8 mouse cellular contexts compared by ENCODE assay signal in the genomic region with DNA sequence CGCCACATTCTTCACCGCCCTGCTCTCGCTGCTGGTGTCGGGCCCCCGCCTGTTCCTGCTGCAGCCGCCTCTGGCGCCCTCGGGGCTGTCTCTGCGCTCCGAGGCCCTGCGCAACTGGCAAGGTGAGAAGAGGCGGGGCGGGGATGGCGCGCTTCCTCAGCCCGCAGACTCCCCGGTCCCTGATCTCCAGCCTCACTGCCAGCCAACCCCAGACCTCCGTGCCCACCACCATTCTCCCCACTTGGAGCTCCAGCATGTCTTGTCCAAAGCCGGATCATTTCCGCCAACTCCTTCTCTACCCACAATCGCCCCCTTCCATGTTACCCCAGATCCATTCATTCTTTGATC. TPM values are rescaled to one million over a fixed set of nuclear protein-coding genes. Genes with fewer than 3 reads are reported as not detected.
A peak's percentile ranks its signal among the peaks of the same experiment; 100 is the strongest.
DNase-seq lines count a peak whose midpoint lies in the region; ATAC-seq and TF ChIP-seq lines count a peak whose summit lies in the region.

No protein-coding gene starts in this region.

- intact Hi-C loops in gastrocnemius, adult 2 months (cut with DNase I): loop anchor here (2.0 to 5.0 kb wide), 3 partner anchors 56 to 146 kb away; a partner anchor contains a TSS
- intact Hi-C loops in gastrocnemius, postnatal 36 days (cut with DNase I): no loop called here

- H3K27me3 ChIP-seq in CH12.LX (replicated peaks): peaks cover 2% of the 10 kb centered on the region
- H3K27me3 ChIP-seq in forebrain, embryonic 15.5 days: no peaks in the 10 kb centered on the region
- H3K27me3 ChIP-seq in liver, postnatal 0 days (ENCODE audit: insufficient read depth, low read length): no peaks in the 10 kb centered on the region

- no peak for DNase-seq in gastrocnemius, adult 2 months
- no peak for DNase-seq in gastrocnemius, postnatal 36 days
- no peak for DNase-seq in CH12.LX (ENCODE audit: extremely low read depth)
- no peak for DNase-seq in liver, postnatal 0 days
- no peak for DNase-seq in natural killer cell, adult 2 months (ENCODE audit: low spot score in 2 of 2)
- no peak for DNase-seq in gastrocnemius, adult 18-20 months (ENCODE audit: low spot score)
- no peak for DNase-seq in layer of hippocampus, adult 9-10 months (ENCODE audit: low spot score)

- peaks cover 12% of the 10 kb centered on the region for H3K79me2 ChIP-seq in CH12.LX (replicated peaks; ENCODE audit: control insufficient read depth, extremely low read depth, insufficient read depth, poor library complexity, severe bottlenecking)

- H3K9me3 ChIP-seq in CH12.LX (replicated peaks; ENCODE audit: low read length): no peaks in the 10 kb centered on the region
- H3K9me3 ChIP-seq in forebrain, embryonic 15.5 days: no peaks in the 10 kb centered on the region
- no peaks in the 10 kb centered on the region for H3K9me3 ChIP-seq in liver, postnatal 0 days (ENCODE audit: low read length)

- peak overlapping the region; percentile 89 for H3K4me2 ChIP-seq in CH12.LX (ENCODE audit: insufficient read depth, low read depth, poor library complexity, severe bottlenecking)
- peak overlapping the region; percentile 53 for H3K4me2 ChIP-seq in forebrain, embryonic 15.5 days (replicated peaks)
- H3K4me2 ChIP-seq in liver, postnatal 0 days (ENCODE audit: low read depth, low read length): peak overlapping the region; percentile 97

- H3K36me3 ChIP-seq in CH12.LX (replicated peaks in 1 of 2; ENCODE audit: control insufficient read depth in 1 of 2, insufficient read depth in 1 of 2, low read length in 1 of 2): peaks cover 18 to 35% of the 10 kb centered on the region in 2 experiments
- H3K36me3 ChIP-seq in forebrain, embryonic 15.5 days: peaks cover 26% of the 10 kb centered on the region
- H3K36me3 ChIP-seq in liver, postnatal 0 days (replicated peaks; ENCODE audit: insufficient read depth, low read length): peaks cover 5% of the 10 kb centered on the region

- peak; percentile 88 for ATAC-seq in forebrain, embryonic 15.5 days (replicated peaks)
- ATAC-seq in liver, postnatal 0 days: peak; percentile 73

- peak overlapping the region; percentile 81; the same call in 1 of the 2 replicates for H3K9ac ChIP-seq in CH12.LX (ENCODE audit: insufficient read depth, low read depth)
- peak overlapping the region; percentile 91 for H3K9ac ChIP-seq in forebrain, embryonic 15.5 days (replicated peaks)
- H3K9ac ChIP-seq in liver, postnatal 0 days (replicated peaks): peak overlapping the region; percentile 80

- in situ Hi-C loops in CH12.LX (cut with MboI; ENCODE audit: low pct_ligation_motif_present, low pct_unique_long_range_greater_than_20kb, low sequenced_read_pairs): loop anchor here (5.0 to 10.0 kb wide), 2 partner anchors 52 to 115 kb away; no protein-coding TSS in a partner anchor

- under 1% methylated on average over 20 of the region's 21 CpGs for WGBS in forebrain, embryonic 15.5 days
- 0% methylated on average over 15 of the region's 21 CpGs for WGBS in liver, postnatal 0 days (ENCODE audit: insufficient replicate concordance)

- peaks cover 2 to 15% of the 10 kb centered on the region in 2 experiments; a peak in 3 of 4 replicates for H3K4me1 ChIP-seq in CH12.LX (ENCODE audit: control insufficient read depth in 1 of 2, insufficient read depth in 2 of 2)
- peaks cover 12% of the 10 kb centered on the region for H3K4me1 ChIP-seq in forebrain, embryonic 15.5 days
- H3K4me1 ChIP-seq in liver, postnatal 0 days (ENCODE audit: insufficient read depth): peaks cover 13% of the 10 kb centered on the region

- no peak for TF ChIP-seq EP300 in CH12.LX (IDR thresholded peaks at IDR 0.05; ENCODE audit: low read length)
- no peak for TF ChIP-seq EP300 in liver, postnatal 0 days (IDR thresholded peaks at IDR 0.05; ENCODE audit: low read depth)

- no peak for TF ChIP-seq RAD21 in CH12.LX (IDR thresholded peaks at IDR 0.05; ENCODE audit: low read depth, low read length)

- dilution Hi-C loops in CH12.LX (cut with MboI; ENCODE audit: extremely low pct_ligation_motif_present, extremely low pct_unique_long_range_greater_than_20kb, low sequenced_read_pairs): no loop called here

- TF ChIP-seq CTCF in gastrocnemius, adult 2 months (IDR thresholded peaks at IDR 0.05): no peak
- no peak for TF ChIP-seq CTCF in CH12.LX (conservative IDR thresholded peaks at IDR 0.05 in 1 of 2, IDR thresholded peaks at IDR 0.05 in 1 of 2; ENCODE audit: low read depth in 2 of 2, low read length in 2 of 2)
- no peak for TF ChIP-seq CTCF in liver, postnatal 0 days (IDR thresholded peaks at IDR 0.05; ENCODE audit: low read depth)

- peak overlapping the region; percentile 89 for H3K27ac ChIP-seq in gastrocnemius, adult 2 months
- H3K27ac ChIP-seq in CH12.LX (ENCODE audit: insufficient read depth, low read depth): peak overlapping the region; percentile 41; the same call in 1 of the 2 replicates
- peak overlapping the region; percentile 90 for H3K27ac ChIP-seq in forebrain, embryonic 15.5 days (replicated peaks)
- peak overlapping the region; percentile 61 for H3K27ac ChIP-seq in liver, postnatal 0 days (ENCODE audit: low read depth)

- TF ChIP-seq POLR2A in CH12.LX (IDR thresholded peaks at IDR 0.05; ENCODE audit: low read depth, low read length): no peak

- H3K4me3 ChIP-seq in gastrocnemius, adult 2 months: peak overlapping the region; percentile 95
- H3K4me3 ChIP-seq in CH12.LX (replicated peaks in 1 of 3; ENCODE audit: low read depth in 2 of 3, low read length in 2 of 3, poor library complexity in 1 of 3): peak overlapping the region; percentile 81 to 87 (median 82)
- peak overlapping the region; percentile 84 for H3K4me3 ChIP-seq in forebrain, embryonic 15.5 days
- peak overlapping the region; percentile 72 for H3K4me3 ChIP-seq in liver, postnatal 0 days (ENCODE audit: low read depth, low read length)

TF ChIP-seq in CH12.LX, 34 proteins besides CTCF, POLR2A, EP300 and RAD21:
- TF ChIP-seq MEF2A (IDR thresholded peaks at IDR 0.05; ENCODE audit: borderline replicate concordance, low read depth, low read length) (no peak), CHD1 (IDR thresholded peaks at IDR 0.05; ENCODE audit: low read depth, low read length) (no peak), SIN3A (IDR thresholded peaks at IDR 0.05; ENCODE audit: low read length) (0 out of 2 replicates have a peak, but pooled peaks have one; percentile 33), UBTF (IDR thresholded peaks at IDR 0.05; ENCODE audit: low read depth, low read length) (no peak), TBP (conservative IDR thresholded peaks at IDR 0.05; ENCODE audit: low read depth, low read length) (no peak), USF1 (IDR thresholded peaks at IDR 0.05; ENCODE audit: low read depth, low read length) (no peak), NRF1 (IDR thresholded peaks at IDR 0.05; ENCODE audit: low read depth, low read length) (peak; percentile 64), ETS1 (conservative IDR thresholded peaks at IDR 0.05; ENCODE audit: low read depth, low read length) (no peak), POLR2AphosphoS2 (IDR thresholded peaks at IDR 0.05; ENCODE audit: low read depth, low read length) (no peak)

RNA-seq across cellular contexts. Expression of a gene that starts 0.4 kb away (rescaled TPM):
- total RNA-seq in gastrocnemius, adult 2 months (2021): 10 to 100 TPM; 10.7 to 13.0 TPM
- 10 to 100 TPM in 1 of 2 experiments, 1 to 10 TPM in 1; 9.8 to 12.8 TPM for total RNA-seq in gastrocnemius, postnatal 36 days (2021)
- total RNA-seq in CH12.LX (2012; rRNA removed) (5.6 and 6.4 TPM in 2 replicates), CH12.LX (2014; rRNA removed) (3.3 and 3.7 TPM in 2 replicates)
- 19.8 and 21.3 TPM in 2 replicates for polyA plus RNA-seq in CH12.LX (2012; ENCODE audit: insufficient read length, low read depth)
- polyA plus RNA-seq in forebrain, embryonic 15.5 days (2015; fragmentation: Nextera tagmentation; extraction: Ambion mirVana): 61.0 and 61.5 TPM in 2 replicates
- polyA plus RNA-seq in liver, postnatal 0 days (2015; fragmentation: Nextera tagmentation; extraction: Ambion mirVana): 22.6 and 28.3 TPM in 2 replicates
- total RNA-seq in gastrocnemius, adult 18-20 months (2021): 10 to 100 TPM; 11.4 to 13.0 TPM

RNA-seq across cellular contexts. Expression of a gene that starts 37.1 kb away (rescaled TPM):
- total RNA-seq in gastrocnemius, adult 2 months (2021): 10 to 100 TPM; 31.4 to 32.7 TPM
- 10 to 100 TPM; 26.3 to 31.8 TPM for total RNA-seq in gastrocnemius, postnatal 36 days (2021)
- total RNA-seq in CH12.LX (2012; rRNA removed) (40.2 and 41.2 TPM in 2 replicates), CH12.LX (2014; rRNA removed) (16.3 and 17.3 TPM in 2 replicates)
- 54.3 and 56.8 TPM in 2 replicates for polyA plus RNA-seq in CH12.LX (2012; ENCODE audit: insufficient read length, low read depth)
- 108 and 111 TPM in 2 replicates for polyA plus RNA-seq in forebrain, embryonic 15.5 days (2015; fragmentation: Nextera tagmentation; extraction: Ambion mirVana)
- 302 and 303 TPM in 2 replicates for polyA plus RNA-seq in liver, postnatal 0 days (2015; fragmentation: Nextera tagmentation; extraction: Ambion mirVana)
- 10 to 100 TPM; 30.3 to 35.6 TPM for total RNA-seq in gastrocnemius, adult 18-20 months (2021)

RNA-seq across cellular contexts. Expression of a gene that starts 59.9 kb away (rescaled TPM):
- total RNA-seq in gastrocnemius, adult 2 months (2021): 1 to 10 TPM in 1 of 2 experiments, under 1 TPM in 1; 0.66 to 1.3 TPM
- total RNA-seq in gastrocnemius, postnatal 36 days (2021): 1 to 10 TPM in 1 of 2 experiments, under 1 TPM in 1; 0.44 to 1.5 TPM
- total RNA-seq in CH12.LX (2012; rRNA removed) (not detected in 2 replicates), CH12.LX (2014; rRNA removed) (not detected in 2 replicates)
- polyA plus RNA-seq in CH12.LX (2012; ENCODE audit: insufficient read length, low read depth): not detected in 2 replicates
- polyA plus RNA-seq in forebrain, embryonic 15.5 days (2015; fragmentation: Nextera tagmentation; extraction: Ambion mirVana): 0.87 and 1.1 TPM in 2 replicates
- polyA plus RNA-seq in liver, postnatal 0 days (2015; fragmentation: Nextera tagmentation; extraction: Ambion mirVana): 25.6 and 28.4 TPM in 2 replicates
- total RNA-seq in gastrocnemius, adult 18-20 months (2021): 1 to 10 TPM in 1 of 2 experiments, under 1 TPM in 1; 0.32 to 1.4 TPM
